Mouse (Mus musculus): ENCODE results near the gene Tmod2. TPM values are rescaled to one million over a fixed set of nuclear protein-coding genes. Genes with fewer than 3 reads are reported as not detected.
"Not testable (repeated sequence)": the region's sequence is repeated elsewhere in the genome, so short reads cannot be mapped to it uniquely, and the experiment has no call there.

Gene Tmod2
- 10.6 and 11.3 TPM in 2 replicates for polyA plus RNA-seq (2015; fragmentation: Nextera tagmentation; extraction: Ambion mirVana)

GRCm38 (mm10) chr9:75610571-75611493 is at the start of gene Tmod2:
TSS of gene Tmod2 (minus strand) at chr9:75611325.
- H3K9me3 ChIP-seq (ENCODE audit: low read length): no peaks in the 10 kb centered on the region

GRCm38 (mm10) chr9:75660917-75661316 is 49.8 kb upstream of the Tmod2 start:
- no peak overlapping the region for H3K4me2 ChIP-seq (replicated peaks; ENCODE audit: low read depth, low read length)
- DNase-seq (ENCODE audit: low spot score) (no peak), ATAC-seq (no peak)
- no peaks in the 10 kb centered on the region for H3K27me3 ChIP-seq (replicated peaks; ENCODE audit: insufficient read depth, low read length)
- H3K4me3 ChIP-seq (ENCODE audit: low read depth, low read length): no peak overlapping the region
- no peaks in the 10 kb centered on the region for H3K9me3 ChIP-seq (ENCODE audit: low read length)
- H3K36me3 ChIP-seq (ENCODE audit: insufficient read depth, low read length): no peaks in the 10 kb centered on the region
- no peaks in the 10 kb centered on the region for H3K4me1 ChIP-seq (ENCODE audit: insufficient read depth, low read depth, low read length)
- no peak for TF ChIP-seq CTCF (IDR thresholded peaks at IDR 0.05)
- no peak for TF ChIP-seq EP300 (IDR thresholded peaks at IDR 0.05)
- no peak overlapping the region for H3K9ac ChIP-seq (replicated peaks; ENCODE audit: low read depth)
- 78% methylated on average over 8 of the region's 8 CpGs for WGBS
- H3K27ac ChIP-seq (ENCODE audit: low read length): no peak overlapping the region

More at GRCm38 (mm10) chr9:75610571-75611493, at the start of gene Tmod2:
- peak within 1 kb of the TSS; percentile 96 for H3K4me2 ChIP-seq (replicated peaks; ENCODE audit: low read depth, low read length)
- no peaks in the 10 kb centered on the region for H3K36me3 ChIP-seq (ENCODE audit: insufficient read depth, low read length)
- WGBS: 2% methylated on average over 52 of the region's 74 CpGs
- H3K27ac ChIP-seq (ENCODE audit: low read length): no peak within 1 kb of the TSS
- ATAC-seq: peak; percentile 78
- no peak for TF ChIP-seq EP300 (IDR thresholded peaks at IDR 0.05)
- TF ChIP-seq CTCF (IDR thresholded peaks at IDR 0.05): no peak; the same call in 1 of the 2 replicates
- 0 out of 2 replicates have a peak, but pooled peaks cover 21% of the 10 kb centered on the region for H3K27me3 ChIP-seq (replicated peaks; ENCODE audit: insufficient read depth, low read length)
- peak; percentile 27 for DNase-seq (ENCODE audit: low spot score)
- H3K4me3 ChIP-seq (ENCODE audit: low read depth, low read length): peak within 1 kb of the TSS; percentile 58
- no peak within 1 kb of the TSS for H3K9ac ChIP-seq (replicated peaks; ENCODE audit: low read depth)
- H3K4me1 ChIP-seq (ENCODE audit: insufficient read depth, low read depth, low read length): peaks cover 4% of the 10 kb centered on the region; the same call in 1 of the 2 replicates

GRCm38 (mm10) chr9:75656456-75656855 is 45.3 kb upstream of the Tmod2 start:
- WGBS: 67% methylated on average over 3 of the region's 3 CpGs
- not testable (repeated sequence) for H3K4me3 ChIP-seq (ENCODE audit: low read depth, low read length)

GRCm38 (mm10) chr9:75653981-75654911 is 43.1 kb upstream of the Tmod2 start:
- H3K4me1 ChIP-seq (ENCODE audit: insufficient read depth, low read depth, low read length): peaks cover 8% of the 10 kb centered on the region; the same call in 1 of the 2 replicates
- H3K4me2 ChIP-seq (replicated peaks; ENCODE audit: low read depth, low read length): no peak overlapping the region
- TF ChIP-seq EP300 (IDR thresholded peaks at IDR 0.05) (no peak), CTCF (IDR thresholded peaks at IDR 0.05) (no peak)
- H3K27ac ChIP-seq (ENCODE audit: low read length): no peak overlapping the region
- no peaks in the 10 kb centered on the region for H3K27me3 ChIP-seq (replicated peaks; ENCODE audit: insufficient read depth, low read length)
- no peak for ATAC-seq
- no peak overlapping the region for H3K4me3 ChIP-seq (ENCODE audit: low read depth, low read length)
- no peak overlapping the region for H3K9ac ChIP-seq (replicated peaks; ENCODE audit: low read depth)
- H3K9me3 ChIP-seq (ENCODE audit: low read length): no peaks in the 10 kb centered on the region
- H3K36me3 ChIP-seq (ENCODE audit: insufficient read depth, low read length): no peaks in the 10 kb centered on the region
- 10% methylated on average over 12 of the region's 12 CpGs for WGBS
- DNase-seq (ENCODE audit: low spot score): peak; percentile 20

More at GRCm38 (mm10) chr9:75656456-75656855, 45.3 kb upstream of the Tmod2 start:
- H3K9me3 ChIP-seq (ENCODE audit: low read length); H3K4me2 ChIP-seq (replicated peaks; ENCODE audit: low read depth, low read length); H3K27me3 ChIP-seq (replicated peaks; ENCODE audit: insufficient read depth, low read length); H3K4me1 ChIP-seq (ENCODE audit: insufficient read depth, low read depth, low read length); H3K9ac ChIP-seq (replicated peaks; ENCODE audit: low read depth); H3K36me3 ChIP-seq (ENCODE audit: insufficient read depth, low read length); H3K27ac ChIP-seq (ENCODE audit: low read length); DNase-seq (ENCODE audit: low spot score); ATAC-seq: not testable (repeated sequence)

GRCm38 (mm10) chr9:75645405-75645804 is 34.3 kb upstream of the Tmod2 start:
- H3K27me3 ChIP-seq (replicated peaks; ENCODE audit: insufficient read depth, low read length): no peaks in the 10 kb centered on the region
- H3K27ac ChIP-seq (ENCODE audit: low read length): no peak overlapping the region
- DNase-seq (ENCODE audit: low spot score) (no peak), ATAC-seq (no peak)
- TF ChIP-seq EP300 (IDR thresholded peaks at IDR 0.05) (no peak), CTCF (IDR thresholded peaks at IDR 0.05) (no peak)
- no peaks in the 10 kb centered on the region for H3K36me3 ChIP-seq (ENCODE audit: insufficient read depth, low read length)
- H3K9me3 ChIP-seq (ENCODE audit: low read length): no peaks in the 10 kb centered on the region
- no peak overlapping the region for H3K4me3 ChIP-seq (ENCODE audit: low read depth, low read length)
- 33% methylated on average over 3 of the region's 3 CpGs for WGBS
- H3K4me2 ChIP-seq (replicated peaks; ENCODE audit: low read depth, low read length): no peak overlapping the region
- H3K4me1 ChIP-seq (ENCODE audit: insufficient read depth, low read depth, low read length): no peaks in the 10 kb centered on the region
- H3K9ac ChIP-seq (replicated peaks; ENCODE audit: low read depth): no peak overlapping the region

GRCm38 (mm10) chr9:75634226-75634625 is 23.1 kb upstream of the Tmod2 start:
- no peak overlapping the region for H3K27ac ChIP-seq (ENCODE audit: low read length)
- H3K9ac ChIP-seq (replicated peaks; ENCODE audit: low read depth): no peak overlapping the region
- no peaks in the 10 kb centered on the region for H3K36me3 ChIP-seq (ENCODE audit: insufficient read depth, low read length)
- no peaks in the 10 kb centered on the region for H3K27me3 ChIP-seq (replicated peaks; ENCODE audit: insufficient read depth, low read length)
- no peak for ATAC-seq
- DNase-seq (ENCODE audit: low spot score): no peak
- TF ChIP-seq EP300 (IDR thresholded peaks at IDR 0.05) (no peak), CTCF (IDR thresholded peaks at IDR 0.05) (no peak)
- no peaks in the 10 kb centered on the region for H3K4me1 ChIP-seq (ENCODE audit: insufficient read depth, low read depth, low read length)
- no peaks in the 10 kb centered on the region for H3K9me3 ChIP-seq (ENCODE audit: low read length)
- 82% methylated on average over 4 of the region's 4 CpGs for WGBS
- H3K4me2 ChIP-seq (replicated peaks; ENCODE audit: low read depth, low read length): no peak overlapping the region
- no peak overlapping the region for H3K4me3 ChIP-seq (ENCODE audit: low read depth, low read length)
